Mouse (Mus musculus) MEL-GATA-1-ER (cell line): ENCODE results near the gene Ccdc146.
A peak's percentile ranks its signal among the peaks of the same experiment; 100 is the strongest.

Source experiments
- DNase-seq: peaks from one replicate; pipeline ENCODE4 v3.0.0-alpha.2; 2012; ENCODE audit warnings: low read depth; ENCODE audit errors: extremely low read depth

Ccdc146 gene

GRCm38 (mm10) chr5:21424614-21425602 lies at the start of gene Ccdc146, which contains the start of gene Fam185a:
TSS of gene Ccdc146 (minus strand) at chr5:21424677.
TSS of gene Fam185a (plus strand) at chr5:21424958.
- peak; percentile 100 for DNase-seq

- no peak for DNase-seq
These were observed 43.6 kb upstream of the Ccdc146 start for GRCm38 (mm10) chr5:21468100-21468499.

- DNase-seq: no peak
These were observed 42.9 kb upstream of the Ccdc146 start for GRCm38 (mm10) chr5:21467387-21467786.

- DNase-seq: no peak
These were observed 16.5 kb upstream of the Ccdc146 start for GRCm38 (mm10) chr5:21440833-21441530.

- no peak for DNase-seq
These were observed 15.1 kb upstream of the Ccdc146 start for GRCm38 (mm10) chr5:21439446-21440110.

- DNase-seq: no peak
These were observed 14.0 kb upstream of the Ccdc146 start for GRCm38 (mm10) chr5:21438428-21438827.

GRCm38 (mm10) chr5:21436471-21436975 lies 12.0 kb upstream of the Ccdc146 start:
- DNase-seq: no peak

GRCm38 (mm10) chr5:21434148-21434929 lies 9.9 kb upstream of the Ccdc146 start:
- DNase-seq: no peak

GRCm38 (mm10) chr5:21426666-21427065 lies 2.2 kb upstream of the Ccdc146 start:
- no peak for DNase-seq

- no peak for DNase-seq
These were observed 3.9 kb downstream of the Ccdc146 start for GRCm38 (mm10) chr5:21420609-21421008.

- no peak for DNase-seq
These were observed 5.9 kb downstream of the Ccdc146 start for GRCm38 (mm10) chr5:21418613-21419012.

- no peak for DNase-seq
These were observed 10.2 kb downstream of the Ccdc146 start for GRCm38 (mm10) chr5:21414116-21414820.

GRCm38 (mm10) chr5:21413322-21413721 lies 11.2 kb downstream of the Ccdc146 start:
- DNase-seq: no peak

GRCm38 (mm10) chr5:21412056-21412455 lies 12.4 kb downstream of the Ccdc146 start:
- no peak for DNase-seq

- DNase-seq: peak; percentile 99
These were observed 13.2 kb downstream of the Ccdc146 start for GRCm38 (mm10) chr5:21411261-21411666.

- DNase-seq: peak; percentile 97
These were observed 29.2 kb downstream of the Ccdc146 start for GRCm38 (mm10) chr5:21395205-21395840.

- no peak for DNase-seq
These were observed 29.9 kb downstream of the Ccdc146 start for GRCm38 (mm10) chr5:21394562-21394961.

GRCm38 (mm10) chr5:21391616-21392384 lies 32.7 kb downstream of the Ccdc146 start:
- DNase-seq: no peak

GRCm38 (mm10) chr5:21388855-21389254 lies 35.6 kb downstream of the Ccdc146 start:
- DNase-seq: no peak
